Mouse (Mus musculus) large intestine, adult 2 months (tissue): ENCODE data around the gene Nagk. TPM values are rescaled to one million over a fixed set of nuclear protein-coding genes. Genes with fewer than 3 reads are reported as not detected.
A peak's percentile ranks its signal among the peaks of the same experiment; 100 is the strongest.
"Not testable (repeated sequence)": the region's sequence is repeated elsewhere in the genome, so short reads cannot be mapped to it uniquely, and the experiment has no call there.

Experiments used
- DNase-seq: peaks from one replicate; pipeline ENCODE4 v3.0.0-alpha.2; 2012; ENCODE audit warnings: low read depth, low spot score
- WGBS: fragments of 180-500 bp; shearing (Covaris S2); methylation state at CpG from one replicate; pipeline ENCODE4 v1.1.7; 2018; 5-methylcytosine and 5-hydroxymethylcytosine counted together
- polyA plus RNA-seq: library from polyadenylated mRNA; depleted of rRNA; stranded (reverse); fragments of >200 nt; gene quantifications from 2 replicates; pipeline ENCODE4 v1.2.3, GENCODE M21; 2012; rRNA removed

The Nagk gene
- 32.2 and 33.2 TPM in 2 replicates for polyA plus RNA-seq

GRCm38 (mm10) chr6:83794760-83795296 is at the start of gene Nagk:
Nagk (plus strand) TSS chr6:83794982.
- peak; percentile 93 for DNase-seq
- WGBS, result under 1% methylated on average over 43 of the region's 43 CpGs

GRCm38 (mm10) chr6:83745466-83745865 is 49.3 kb upstream of the Nagk start:
- 54% methylated on average over 2 of the region's 2 CpGs for WGBS
- DNase-seq, result no peak

DNA sequence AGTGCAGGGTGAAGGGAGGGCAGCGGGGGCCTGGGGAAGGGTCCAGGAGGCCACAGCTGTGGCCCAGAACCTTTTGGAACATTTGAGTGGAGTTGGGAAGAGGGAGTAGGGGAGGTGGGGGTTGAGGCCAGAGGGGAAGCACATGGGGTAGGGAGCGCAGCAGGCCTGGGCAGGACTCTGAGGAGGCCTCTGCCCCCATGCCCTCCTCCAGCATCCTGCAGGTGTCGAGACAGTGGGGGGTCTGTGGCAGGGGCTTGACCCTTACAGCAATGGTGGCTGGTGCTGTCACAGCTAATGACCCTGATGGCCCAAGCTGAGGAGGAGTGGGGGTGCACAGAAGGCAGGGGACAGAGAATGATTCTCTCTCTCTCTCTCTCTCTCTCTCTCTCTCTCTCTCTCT is 45.5 kb upstream of the Nagk start:
- WGBS, result 77% methylated on average over 3 of the region's 3 CpGs
- no peak for DNase-seq

- DNase-seq, result peak; percentile 29
- 8% methylated on average over 11 of the region's 11 CpGs for WGBS
Observed at GRCm38 (mm10) chr6:83750171-83750684, 44.6 kb upstream of the Nagk start.

DNA sequence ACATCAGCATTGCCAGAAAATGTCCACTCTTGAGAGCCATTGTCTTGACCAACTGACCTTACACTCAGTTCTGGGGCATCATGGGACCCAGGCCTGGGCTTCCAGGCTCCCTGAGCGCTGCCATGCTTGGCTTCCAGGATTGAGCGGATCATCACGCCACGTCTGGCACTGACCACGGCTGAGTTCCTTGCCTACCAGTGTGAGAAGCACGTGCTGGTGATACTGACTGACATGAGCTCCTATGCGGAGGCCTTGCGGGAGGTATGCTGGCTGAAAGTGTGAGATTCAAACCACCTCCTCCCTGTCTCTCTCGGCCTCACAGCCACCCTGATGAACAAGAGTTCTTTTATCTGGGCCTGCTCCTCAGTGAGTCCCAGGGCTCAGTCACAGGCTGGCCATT is 38.7 kb upstream of the Nagk start:
- WGBS, result 87% methylated on average over 9 of the region's 9 CpGs
- DNase-seq, result no peak

DNA sequence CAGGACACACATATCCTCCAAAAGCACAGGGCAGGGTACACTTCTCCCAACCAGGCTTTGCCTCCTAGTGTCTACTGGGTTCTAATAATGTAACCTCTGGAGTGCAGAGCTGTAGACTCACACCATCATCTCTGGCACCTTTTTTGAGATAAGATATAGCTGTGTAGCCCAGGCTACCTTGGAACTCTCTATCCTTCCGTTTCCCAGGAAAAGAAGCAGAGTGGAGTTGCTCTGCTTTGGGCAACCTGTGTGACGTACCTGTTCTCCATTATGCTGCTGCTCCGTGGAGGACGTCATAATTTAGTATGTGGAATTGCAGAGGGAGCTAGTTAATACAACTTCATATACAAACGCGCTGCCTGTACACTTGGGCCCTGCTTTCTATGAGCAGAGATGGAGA is 32.4 kb upstream of the Nagk start, which contains the start of gene Ankrd53:
TSS of gene Ankrd53 (plus strand) at position 301 of the 400 bp plus-strand sequence.
- no peak for DNase-seq
- WGBS, result 35% methylated on average over 6 of the region's 6 CpGs

GRCm38 (mm10) chr6:83762880-83763431 is 31.8 kb upstream of the Nagk start:
- peak; percentile 11 for DNase-seq

DNA sequence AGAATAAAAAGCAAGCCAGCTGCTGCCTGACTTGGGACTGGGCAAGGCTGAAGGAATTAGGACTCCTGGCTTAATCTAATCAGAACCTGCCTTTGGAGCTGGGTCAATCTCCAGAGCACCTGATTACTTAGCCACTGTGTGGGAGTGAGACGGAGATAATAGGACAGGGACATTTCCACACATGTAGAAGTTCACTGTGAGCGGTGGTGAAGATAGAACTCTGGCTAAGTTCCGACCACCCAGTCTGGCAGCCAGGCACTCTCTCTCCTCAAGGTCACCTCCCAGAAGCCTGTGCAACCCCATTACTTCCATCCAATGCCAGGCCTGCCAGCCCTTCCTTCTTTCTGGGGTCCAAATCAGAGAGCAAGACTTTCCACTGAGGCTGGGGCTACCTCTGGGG is 27.8 kb upstream of the Nagk start:
- 90% methylated on average over 3 of the region's 3 CpGs for WGBS
- DNase-seq, result no peak

More at GRCm38 (mm10) chr6:83762880-83763431, 31.8 kb upstream of the Nagk start:
- 4% methylated on average over 35 of the region's 35 CpGs for WGBS

DNA sequence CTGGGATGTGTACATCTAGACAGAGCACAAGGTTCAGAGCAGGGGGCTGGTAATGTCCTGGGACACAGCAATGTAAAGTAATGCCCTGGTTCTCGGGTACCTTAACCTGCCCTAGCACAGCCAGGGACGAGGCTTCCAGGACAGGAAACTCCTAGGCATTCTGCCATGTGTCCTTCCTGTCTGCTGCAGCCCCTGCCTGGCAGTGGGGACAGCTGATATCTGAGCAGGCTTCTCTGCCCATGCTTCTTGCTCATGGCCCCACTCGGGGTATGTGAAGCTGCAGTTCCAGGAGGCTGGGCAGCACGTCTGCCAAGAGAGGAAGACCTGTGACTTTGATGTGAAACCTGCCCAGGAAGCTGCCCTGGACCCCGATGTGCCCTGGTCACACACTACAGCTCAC is 26.3 kb upstream of the Nagk start:
- WGBS, result 57% methylated on average over 5 of the region's 5 CpGs
- no peak for DNase-seq

DNA sequence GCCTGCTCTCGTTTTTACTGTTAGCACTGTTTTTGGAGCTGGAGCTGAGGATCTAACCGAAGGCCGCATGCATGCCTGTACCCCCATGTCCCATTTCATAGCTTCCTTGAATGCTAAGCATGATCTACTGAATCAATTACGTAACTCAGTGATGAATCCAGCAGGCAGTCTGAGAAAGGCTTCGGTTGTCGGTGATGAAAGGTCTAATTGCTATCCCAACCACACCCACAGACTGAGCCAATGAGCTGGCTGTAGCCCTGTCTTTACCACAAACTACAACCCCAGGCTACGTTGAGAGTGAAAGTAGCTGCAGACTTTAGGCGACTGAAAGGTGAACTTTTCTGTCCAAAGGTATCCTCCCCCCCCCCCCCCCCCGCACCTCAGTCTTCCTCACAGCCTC is 20.7 kb upstream of the Nagk start:
- 25% methylated on average over 9 of the region's 9 CpGs for WGBS
- peak; percentile 36 for DNase-seq

DNA sequence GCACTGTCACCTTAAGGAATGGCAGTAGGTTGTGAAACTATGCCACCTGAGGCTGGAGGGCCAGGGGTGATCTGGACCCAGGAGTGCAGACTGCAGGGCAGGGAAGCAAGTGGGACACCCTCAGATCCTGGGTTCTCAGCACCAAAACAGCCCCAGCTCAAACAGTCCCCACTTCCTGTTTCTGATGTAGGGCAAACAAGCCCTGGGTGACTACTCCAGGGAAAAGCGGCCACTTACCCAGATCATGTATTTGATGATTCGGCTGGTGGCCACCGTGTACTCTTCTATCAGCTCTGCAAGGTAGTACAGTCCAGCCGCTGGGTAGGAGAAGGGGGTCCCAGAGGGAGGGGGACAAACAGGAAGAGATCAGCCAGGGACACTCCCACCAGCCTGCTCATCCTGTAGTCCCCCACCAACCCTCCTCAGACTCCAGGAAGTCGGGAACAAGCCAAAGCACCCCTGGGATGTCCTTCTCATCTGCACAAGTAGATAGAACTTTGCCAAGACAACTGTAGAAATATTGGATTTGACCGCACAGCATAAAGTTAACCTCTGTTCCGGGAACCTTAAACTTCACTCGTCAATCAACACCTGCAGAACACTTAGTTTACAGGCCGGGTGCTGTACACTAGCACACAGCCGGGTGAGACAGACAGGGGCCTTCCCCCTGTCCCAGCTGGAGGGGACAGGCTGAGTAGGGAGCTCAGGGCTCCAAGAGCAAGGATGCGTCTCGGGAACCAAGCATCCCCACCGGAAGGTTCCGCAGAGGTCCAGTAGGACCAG is 19.8 kb upstream of the Nagk start:
- WGBS, result under 1% methylated on average over 14 of the region's 14 CpGs

GRCm38 (mm10) chr6:83775638-83776293 is 19.0 kb upstream of the Nagk start, which contains the start of gene Tex261:
Tex261 (minus strand) TSS chr6:83775813.
- WGBS, result under 1% methylated on average over 45 of the region's 45 CpGs
- DNase-seq, result peak; percentile 62

More for the DNA sequence above, 19.8 kb upstream of the Nagk start:
- peak; percentile 19 for DNase-seq

DNA sequence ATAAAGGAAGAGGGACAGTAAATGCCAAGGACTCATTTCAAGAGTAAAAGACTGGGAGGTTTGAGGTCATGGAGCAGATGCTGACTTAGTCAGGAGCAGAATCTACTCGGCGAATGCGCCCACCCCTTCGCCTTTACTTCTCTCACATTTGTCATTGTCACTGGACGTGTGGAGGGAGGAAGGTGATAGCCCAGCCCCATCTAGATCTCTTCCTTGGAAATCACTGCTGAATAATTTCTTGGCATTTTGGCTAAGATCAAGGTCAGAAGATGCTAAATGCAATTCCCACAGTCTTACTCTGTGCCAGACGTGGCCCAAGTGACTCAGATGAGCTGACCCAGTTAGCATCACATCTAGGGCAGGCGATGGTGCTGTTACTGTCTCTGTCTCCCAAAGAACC is 16.5 kb upstream of the Nagk start:
- WGBS, result 90% methylated on average over 7 of the region's 7 CpGs

DNA sequence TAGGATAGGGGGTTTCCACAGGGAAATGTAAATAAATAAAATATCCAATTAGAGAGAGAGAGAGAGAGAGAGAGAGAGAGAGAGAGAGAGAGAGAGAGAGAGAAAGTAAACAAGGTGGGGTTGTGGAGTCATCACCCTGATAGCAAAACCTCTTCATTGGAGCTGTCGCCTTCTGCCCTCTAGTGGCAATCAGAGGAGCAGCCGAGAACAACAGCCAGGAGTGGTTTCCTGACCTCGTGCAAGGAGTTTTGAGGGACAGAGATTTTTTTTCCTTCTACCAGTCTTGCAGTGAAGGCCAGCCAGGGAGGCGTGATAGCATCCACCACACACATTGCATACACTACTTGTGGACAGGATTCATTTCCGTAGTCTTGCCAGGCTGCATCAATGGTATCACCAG is 15.8 kb upstream of the Nagk start:
- DNase-seq, result peak; percentile 21

More for the DNA sequence above, 16.5 kb upstream of the Nagk start:
- DNase-seq, result no peak

DNA sequence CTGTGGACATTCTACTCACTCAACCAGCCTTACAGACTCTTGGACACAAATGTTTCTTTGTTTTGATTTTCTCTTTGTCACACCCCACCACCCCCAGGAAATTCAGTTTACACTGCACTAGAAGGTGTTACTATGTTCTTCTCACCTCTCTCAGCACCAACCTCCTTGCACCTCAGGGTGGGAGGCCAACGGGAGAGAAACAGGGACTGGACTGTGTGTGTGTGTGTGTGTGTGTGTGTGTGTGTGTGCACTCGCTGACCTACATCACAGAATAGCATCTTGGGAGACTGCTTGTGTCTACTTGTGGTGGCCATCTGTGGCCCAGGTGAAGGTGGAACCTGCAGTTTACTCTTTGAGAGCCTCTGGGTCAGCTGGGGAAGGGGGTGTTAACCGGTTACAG is 8.4 kb upstream of the Nagk start:
- DNase-seq, result no peak
- WGBS, result 69% methylated on average over 3 of the region's 3 CpGs

More for the DNA sequence above, 15.8 kb upstream of the Nagk start:
- 7% methylated on average over 5 of the region's 5 CpGs for WGBS

GRCm38 (mm10) chr6:83788554-83788953 is 6.2 kb upstream of the Nagk start:
- no peak for DNase-seq
- WGBS, result 87% methylated on average over 7 of the region's 7 CpGs

GRCm38 (mm10) chr6:83790533-83790932 is 4.2 kb upstream of the Nagk start:
- DNase-seq, result not testable (repeated sequence)
- WGBS, result 82% methylated on average over 5 of the region's 5 CpGs

DNA sequence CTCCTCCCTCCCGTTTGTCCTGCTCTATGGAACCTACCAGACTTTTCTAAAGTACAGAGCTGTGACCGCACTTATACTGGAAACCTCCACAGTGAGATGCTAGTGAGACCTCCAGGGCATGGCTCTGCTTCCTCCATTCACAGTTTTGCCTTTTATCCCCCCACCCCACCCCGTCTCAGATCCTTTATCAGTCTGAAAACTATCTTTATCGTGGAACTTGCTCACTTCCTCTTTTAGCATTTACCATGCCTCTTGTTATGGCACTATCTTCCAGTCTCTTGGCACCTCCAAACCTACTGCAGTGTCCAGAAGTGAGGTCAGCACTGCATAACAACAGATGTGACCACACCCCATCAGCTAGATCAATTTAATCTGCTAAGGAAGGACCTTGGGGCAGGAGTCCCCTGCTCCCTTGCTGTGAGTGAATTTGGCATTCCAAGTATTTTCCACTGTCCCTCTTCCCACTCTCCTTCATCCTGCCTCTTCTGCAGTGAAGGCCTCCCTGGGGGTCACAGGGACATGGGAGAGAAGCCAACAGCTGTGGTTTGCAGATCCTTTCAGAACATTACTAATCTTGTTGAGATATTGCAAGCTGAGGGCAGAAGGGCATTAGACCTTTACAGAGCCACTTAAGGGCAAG is 3.4 kb upstream of the Nagk start:
- DNase-seq, result no peak
- 48% methylated on average over 4 of the region's 4 CpGs for WGBS

DNA sequence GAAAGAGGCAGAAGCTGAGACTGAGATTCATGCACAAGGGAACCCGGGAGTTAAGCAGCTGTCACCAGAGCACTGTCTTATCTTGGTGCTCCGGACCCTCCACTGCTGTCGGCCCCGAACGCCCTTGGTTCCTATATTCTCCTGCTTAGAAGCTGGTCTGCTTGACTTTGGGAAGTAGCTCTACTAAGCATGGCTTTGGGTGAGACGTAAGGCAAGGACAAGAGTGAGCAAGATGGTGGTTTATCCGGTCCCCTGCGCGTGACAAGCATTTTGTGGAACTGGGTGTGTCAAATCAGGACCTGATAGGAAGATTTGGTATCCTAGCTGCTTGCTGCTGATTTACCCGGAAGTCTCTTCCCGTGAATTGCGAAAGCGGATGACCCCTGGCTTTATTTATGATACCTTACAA is 714 bp downstream of the Nagk start:
- under 1% methylated on average over 13 of the region's 13 CpGs for WGBS
- DNase-seq, result peak; percentile 51

GRCm38 (mm10) chr6:83796686-83797085 is 1.9 kb downstream of the Nagk start:
- 25% methylated on average over 3 of the region's 3 CpGs for WGBS
- DNase-seq, result peak; percentile 27
